Mouse (Mus musculus) hindbrain, embryonic 15.5 days (tissue): ENCODE results near the gene Rbms1. TPM values are rescaled to one million over a fixed set of nuclear protein-coding genes. Genes with fewer than 3 reads are reported as not detected.

Experiments
- ATAC-seq: fragments of 200-750 bp; cut with Nextera tagmentation; 2 replicates; pipeline ENCODE4 v1.8.0; 2017; ENCODE audit warnings: low read depth, moderate number of reproducible peaks, moderate TSS enrichment; ENCODE audit not compliant: low FRiP score
- H3K27ac ChIP-seq: fragments of 300-500 bp; sonication (generic); replicated peaks from 2 replicates; pipeline ENCODE4 v1.5.1; 2015; ENCODE audit warnings: mild to moderate bottlenecking, inconsistent platforms
- H3K27me3 ChIP-seq: fragments of 300-500 bp; sonication (generic); 2 replicates; pipeline ENCODE4 v1.6.1; 2015; ENCODE audit warnings: control low read depth, inconsistent platforms
- H3K36me3 ChIP-seq: fragments of 300-500 bp; sonication (generic); 2 replicates; pipeline ENCODE4 v1.6.1; 2015; ENCODE audit warnings: control low read depth, inconsistent platforms
- H3K4me1 ChIP-seq: fragments of 300-500 bp; sonication (generic); replicated peaks from 2 replicates; pipeline ENCODE4 v1.6.1; 2015; ENCODE audit warnings: control low read depth, inconsistent platforms
- H3K4me2 ChIP-seq: fragments of 300-500 bp; sonication (generic); 2 replicates; pipeline ENCODE4 v1.6.1; 2015; ENCODE audit warnings: moderate library complexity, mild to moderate bottlenecking, inconsistent platforms
- H3K4me3 ChIP-seq: fragments of 300-500 bp; sonication (generic); 2 replicates; pipeline ENCODE4 v1.5.1; 2015; ENCODE audit warnings: mild to moderate bottlenecking, inconsistent platforms
- H3K9ac ChIP-seq: fragments of 300-500 bp; sonication (generic); 2 replicates; pipeline ENCODE4 v1.6.1; 2015; ENCODE audit warnings: inconsistent platforms
- H3K9me3 ChIP-seq: fragments of 300-500 bp; sonication (generic); 2 replicates; pipeline ENCODE4 v1.6.1; 2016; ENCODE audit warnings: control low read depth, inconsistent platforms
- WGBS: fragments of 180-500 bp; shearing (Covaris S2); methylation state at CpG from one replicate; pipeline ENCODE4 v1.1.7; 2015; 5-methylcytosine and 5-hydroxymethylcytosine counted together
- polyA plus RNA-seq: library from polyadenylated mRNA; unstranded; fragments of >200 nt; fragmentation: Nextera tagmentation; extraction: Ambion mirVana; gene quantifications from 2 replicates; pipeline ENCODE4 v1.2.1, GENCODE M21; 2015

Gene Rbms1
- polyA plus RNA-seq, 1 experiment from 2014 or later: 77.7 TPM

DNA sequence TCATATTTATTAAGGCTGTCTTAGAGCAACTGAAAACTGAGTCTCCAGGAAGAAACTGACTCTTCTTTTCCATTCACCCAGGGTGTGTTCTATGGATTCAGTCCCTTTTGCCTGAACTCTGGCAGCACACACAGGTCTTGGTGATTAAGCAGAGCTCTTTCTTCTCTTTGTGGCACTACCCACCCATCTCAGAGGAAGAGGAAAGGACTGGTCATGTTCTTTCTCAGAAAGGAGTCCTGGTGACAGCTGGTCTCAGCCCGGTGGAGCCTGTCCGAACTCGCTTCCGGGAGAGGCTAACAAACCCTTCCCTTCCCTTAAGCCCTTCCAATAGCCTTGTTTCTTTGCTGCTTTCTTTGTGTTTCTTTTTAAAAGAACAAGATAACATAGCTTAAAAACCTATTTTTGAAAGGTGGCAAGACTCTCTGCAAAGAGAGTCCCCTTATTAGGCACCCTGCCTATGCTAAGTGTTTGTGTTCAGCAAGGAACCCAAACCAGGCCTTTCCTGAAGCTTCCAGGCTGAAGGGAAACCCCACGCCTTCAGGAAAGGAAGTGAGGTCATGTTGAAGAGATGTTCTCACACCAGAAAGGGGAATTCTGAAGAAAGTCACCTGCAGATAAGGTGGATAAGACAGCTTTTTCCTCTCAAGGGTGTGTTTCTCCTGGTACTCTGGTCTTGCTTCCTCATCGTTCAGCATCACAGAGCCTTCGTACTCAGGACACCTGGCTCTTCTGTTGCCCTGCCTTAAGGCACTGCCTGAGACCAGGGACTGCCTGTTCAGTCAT lies 251.7 kb downstream of the Rbms1 start:
- Histone ChIP-seq H3K36me3 (no peaks in the 10 kb centered on the region), H3K9ac (no peak overlapping the region), H3K27ac (no peak overlapping the region), H3K9me3 (no peaks in the 10 kb centered on the region), H3K27me3 (no peaks in the 10 kb centered on the region), H3K4me3 (no peak overlapping the region), H3K4me1 (peaks cover 27% of the 10 kb centered on the region), H3K4me2 (no peak overlapping the region)
- 90% methylated on average over 7 of the region's 7 CpGs for WGBS
- no peak for ATAC-seq

DNA sequence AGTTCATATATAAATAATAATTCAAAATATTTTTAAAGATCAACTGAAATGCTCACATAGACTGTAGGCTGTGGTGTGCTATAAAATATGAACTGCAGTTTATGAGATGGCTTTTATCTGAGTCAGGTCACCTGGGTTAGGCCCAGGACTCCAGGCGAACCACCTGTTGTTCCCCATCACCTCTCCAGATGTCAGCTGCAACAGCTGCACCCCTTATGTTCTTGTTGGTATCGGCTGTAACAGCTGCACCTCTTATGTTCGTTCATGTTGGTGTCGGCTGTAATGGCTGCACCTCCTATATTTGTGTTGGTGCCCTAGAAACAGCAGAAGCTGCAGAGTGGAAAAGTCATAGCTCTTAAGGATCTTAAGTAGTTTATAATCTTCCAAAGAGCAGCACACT lies 252.7 kb downstream of the Rbms1 start:
- no peaks in the 10 kb centered on the region for H3K27me3 ChIP-seq
- 93% methylated on average over 4 of the region's 4 CpGs for WGBS
- no peak for ATAC-seq

GRCm38 (mm10) chr2:60708671-60709070 lies 254.3 kb downstream of the Rbms1 start:
- no peak overlapping the region for H3K4me2 ChIP-seq
- 37% methylated on average over 3 of the region's 3 CpGs for WGBS
- H3K9me3 ChIP-seq: no peaks in the 10 kb centered on the region
- H3K27ac ChIP-seq: no peak overlapping the region
- ATAC-seq: no peak
- no peaks in the 10 kb centered on the region for H3K27me3 ChIP-seq
- H3K4me3 ChIP-seq: no peak overlapping the region
- H3K36me3 ChIP-seq: no peaks in the 10 kb centered on the region
- no peak overlapping the region for H3K9ac ChIP-seq
- peaks cover 5% of the 10 kb centered on the region for H3K4me1 ChIP-seq

More for the DNA sequence above, 252.7 kb downstream of the Rbms1 start:
- H3K4me2 ChIP-seq: no peak overlapping the region
- no peaks in the 10 kb centered on the region for H3K36me3 ChIP-seq
- H3K4me3 ChIP-seq: no peak overlapping the region
- H3K27ac ChIP-seq: no peak overlapping the region
- H3K9ac ChIP-seq: no peak overlapping the region
- H3K9me3 ChIP-seq: no peaks in the 10 kb centered on the region
- peaks cover 21% of the 10 kb centered on the region for H3K4me1 ChIP-seq

DNA sequence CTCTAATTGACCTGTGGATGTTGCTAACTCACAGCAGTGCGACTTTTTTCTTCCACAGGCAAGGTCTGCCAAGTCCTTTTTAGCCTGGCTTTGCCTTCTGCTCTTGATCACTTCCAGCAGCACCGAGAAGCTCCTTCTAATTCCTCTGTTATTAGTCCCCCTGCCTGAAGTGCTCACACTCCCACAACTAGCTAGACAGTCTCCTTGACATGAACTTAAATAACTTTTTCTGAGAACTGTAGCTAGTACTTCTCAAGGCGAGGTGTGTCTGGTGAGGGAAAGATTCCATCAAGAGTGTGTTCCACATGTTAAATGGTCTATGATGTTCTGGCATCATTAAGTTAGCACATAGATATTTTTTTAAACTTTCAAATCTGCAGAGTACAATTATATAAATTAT lies 256.1 kb downstream of the Rbms1 start:
- Histone ChIP-seq H3K4me3 (no peak overlapping the region), H3K9ac (no peak overlapping the region), H3K9me3 (no peaks in the 10 kb centered on the region), H3K27me3 (no peaks in the 10 kb centered on the region), H3K4me1 (no peaks in the 10 kb centered on the region), H3K36me3 (no peaks in the 10 kb centered on the region), H3K27ac (no peak overlapping the region), H3K4me2 (no peak overlapping the region)
- WGBS: 88% methylated on average over 3 of the region's 3 CpGs
- ATAC-seq: no peak

- H3K9me3 ChIP-seq: no peaks in the 10 kb centered on the region
- ATAC-seq: no peak
- no peaks in the 10 kb centered on the region for H3K4me1 ChIP-seq
- H3K4me3 ChIP-seq: no peak overlapping the region
- H3K36me3 ChIP-seq: no peaks in the 10 kb centered on the region
- no peak overlapping the region for H3K27ac ChIP-seq
- H3K9ac ChIP-seq: no peak overlapping the region
- H3K4me2 ChIP-seq: no peak overlapping the region
- 91% methylated on average over 8 of the region's 8 CpGs for WGBS
- H3K27me3 ChIP-seq: no peaks in the 10 kb centered on the region
These were observed 257.6 kb downstream of the Rbms1 start for GRCm38 (mm10) chr2:60705426-60705825.

DNA sequence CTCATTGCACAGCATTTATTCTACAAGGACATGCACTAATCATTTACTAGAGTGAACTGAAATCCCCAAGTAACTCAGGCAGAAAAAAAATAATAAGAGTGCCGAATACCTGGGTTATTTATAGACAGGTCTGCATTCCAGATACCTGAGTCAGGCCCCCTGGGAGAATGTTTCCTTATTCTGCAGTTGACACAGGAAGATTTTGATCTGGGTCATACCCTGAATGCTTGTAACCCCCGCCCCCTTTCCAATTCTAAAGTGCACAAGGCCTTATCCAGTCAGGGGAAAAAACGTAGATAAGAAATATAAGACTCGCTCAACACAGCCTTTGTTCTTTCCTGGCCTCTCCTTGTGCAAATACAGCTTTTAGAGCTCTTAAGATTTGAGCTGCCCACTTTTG lies 259.7 kb downstream of the Rbms1 start:
- no peak overlapping the region for H3K9ac ChIP-seq
- WGBS: 75% methylated on average over 4 of the region's 4 CpGs
- no peak for ATAC-seq
- H3K4me3 ChIP-seq: no peak overlapping the region
- H3K4me1 ChIP-seq: no peaks in the 10 kb centered on the region
- H3K9me3 ChIP-seq: no peaks in the 10 kb centered on the region
- no peak overlapping the region for H3K27ac ChIP-seq
- H3K27me3 ChIP-seq: no peaks in the 10 kb centered on the region
- H3K4me2 ChIP-seq: no peak overlapping the region
- H3K36me3 ChIP-seq: no peaks in the 10 kb centered on the region

DNA sequence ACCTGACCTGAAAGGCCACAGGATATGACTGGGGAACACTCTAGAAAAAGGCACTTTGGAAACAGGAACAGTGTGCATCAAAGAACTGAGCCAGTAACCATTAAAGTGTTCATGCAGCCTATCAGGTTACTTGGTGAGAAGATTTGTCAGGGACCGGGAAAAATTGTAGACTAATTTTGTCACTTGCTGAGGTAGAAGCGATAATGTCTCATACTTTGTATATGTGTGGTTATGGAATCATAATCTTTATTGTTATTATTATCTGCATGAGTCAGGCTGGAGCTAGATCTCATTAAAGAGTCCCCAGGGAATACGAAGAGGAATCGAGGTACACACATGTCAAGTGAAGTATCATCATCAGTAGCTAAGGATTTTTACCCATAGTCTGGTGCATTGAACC lies 262.0 kb downstream of the Rbms1 start:
- 83% methylated on average over 4 of the region's 4 CpGs for WGBS
- H3K9ac ChIP-seq: no peak overlapping the region
- ATAC-seq: no peak

More for the DNA sequence above, 262.0 kb downstream of the Rbms1 start:
- no peak overlapping the region for H3K4me3 ChIP-seq
- no peaks in the 10 kb centered on the region for H3K27me3 ChIP-seq
- no peak overlapping the region for H3K4me2 ChIP-seq
- H3K9me3 ChIP-seq: no peaks in the 10 kb centered on the region
- peaks cover 3% of the 10 kb centered on the region; the same call in 1 of the 2 replicates for H3K4me1 ChIP-seq
- H3K36me3 ChIP-seq: no peaks in the 10 kb centered on the region
- H3K27ac ChIP-seq: no peak overlapping the region

Other genes with a start within 250 kb of the Rbms1 start
- gene Itgb6, start 240.5 kb downstream of the Rbms1 start, polyA plus RNA-seq: 0.10 TPM in 1 of 2 replicates, not detected in the other